ENCODE assay signal across 9 mouse cellular contexts in genomic region chr5:122994303-122994846, GRCm38 (mm10). TPM values are rescaled to one million over a fixed set of nuclear protein-coding genes. Genes with fewer than 3 reads are reported as not detected.
DNase-seq lines count a peak whose midpoint lies in the region; ATAC-seq and TF ChIP-seq lines count a peak whose summit lies in the region.
"Had no signal": no experiment of that assay in that cellular context is flagged by ENCODE, and none has a peak within 500 bp of the region (broad histone marks: within the 10 kb centered on the region; RNA-seq: fewer than 3 reads in every experiment).

No protein-coding gene starts in this region.

- peak; percentile 44 to 58 for DNase-seq in cerebellum, adult 18-20 months
- no peak for DNase-seq in cerebellum, adult 11-12 months
- peak; percentile 97 for DNase-seq in embryonic facial prominence, embryonic 14.5 days (ENCODE audit: low spot score)
- DNase-seq in heart, adult 2 months = peak; percentile 83 to 87
- DNase-seq in kidney, adult 18-20 months = peak; percentile 90
- peak; percentile 57 to 79 for DNase-seq in spleen, postnatal 14 days (ENCODE audit: low spot score in 2 of 2)

- H3K79me2 ChIP-seq in heart, adult 2 months (replicated peaks; ENCODE audit: control insufficient read depth, insufficient read depth, low read length) = no peaks in the 10 kb centered on the region

- H3K4me1 ChIP-seq in embryonic facial prominence, embryonic 14.5 days (ENCODE audit: control insufficient read depth, insufficient read depth, low read length) = peaks cover 15% of the 10 kb centered on the region
- no peaks in the 10 kb centered on the region for H3K4me1 ChIP-seq in heart, adult 2 months (ENCODE audit: control insufficient read depth, insufficient read depth, low read length)
- peaks cover 39% of the 10 kb centered on the region for H3K4me1 ChIP-seq in limb, embryonic 13.5 days
- H3K4me1 ChIP-seq in midbrain, embryonic 15.5 days = peaks cover 22% of the 10 kb centered on the region

- no peak overlapping the region for H3K9ac ChIP-seq in embryonic facial prominence, embryonic 14.5 days (ENCODE audit: low read depth, low read length)
- H3K9ac ChIP-seq in heart, adult 2 months (ENCODE audit: low read depth, low read length) = no peak overlapping the region
- H3K9ac ChIP-seq in limb, embryonic 13.5 days = no peak overlapping the region
- no peak overlapping the region for H3K9ac ChIP-seq in midbrain, embryonic 15.5 days

- 5% methylated on average over 5 of the region's 5 CpGs for WGBS in embryonic facial prominence, embryonic 14.5 days
- WGBS in heart, adult 2 months = 15% methylated on average over 5 of the region's 5 CpGs
- WGBS in limb, embryonic 13.5 days = 5% methylated on average over 5 of the region's 5 CpGs
- 8% methylated on average over 5 of the region's 5 CpGs for WGBS in midbrain, embryonic 15.5 days

- intact Hi-C loops in heart, adult 2 months (cut with DNase I) = no loop called here

- H3K27ac ChIP-seq in embryonic facial prominence, embryonic 14.5 days (replicated peaks; ENCODE audit: low read depth, low read length) = no peak overlapping the region; the same call in 1 of the 2 replicates
- H3K27ac ChIP-seq in heart, adult 2 months = no peak overlapping the region
- peak overlapping the region; percentile 77; the same call in 1 of the 2 replicates for H3K27ac ChIP-seq in limb, embryonic 13.5 days
- no peak overlapping the region for H3K27ac ChIP-seq in midbrain, embryonic 15.5 days

- TF ChIP-seq POLR2A in heart, adult 2 months (IDR thresholded peaks at IDR 0.05; ENCODE audit: insufficient read depth, low read depth, low read length) = no peak

- H3K4me3 ChIP-seq in embryonic facial prominence, embryonic 14.5 days (ENCODE audit: low read depth, low read length) = peak overlapping the region; percentile 16
- H3K4me3 ChIP-seq in heart, adult 2 months = peak overlapping the region; percentile 36
- peak overlapping the region; percentile 19; the same call in 1 of the 2 replicates for H3K4me3 ChIP-seq in limb, embryonic 13.5 days
- no peak overlapping the region for H3K4me3 ChIP-seq in midbrain, embryonic 15.5 days

- no peaks in the 10 kb centered on the region for H3K36me3 ChIP-seq in embryonic facial prominence, embryonic 14.5 days (ENCODE audit: control insufficient read depth, insufficient read depth, low read length)
- no peaks in the 10 kb centered on the region for H3K36me3 ChIP-seq in heart, adult 2 months (ENCODE audit: control insufficient read depth, insufficient read depth, low read length)
- H3K36me3 ChIP-seq in limb, embryonic 13.5 days = no peaks in the 10 kb centered on the region
- H3K36me3 ChIP-seq in midbrain, embryonic 15.5 days (replicated peaks) = no peaks in the 10 kb centered on the region

- TF ChIP-seq CTCF in heart, adult 2 months (IDR thresholded peaks at IDR 0.05) = no peak

- peak; percentile 92 for ATAC-seq in embryonic facial prominence, embryonic 14.5 days (ENCODE audit: low read depth)
- ATAC-seq in limb, embryonic 13.5 days (ENCODE audit: low FRiP score, low read depth) = peak; percentile 91
- peak; percentile 80 for ATAC-seq in midbrain, embryonic 15.5 days (replicated peaks)

- H3K9me3 ChIP-seq in embryonic facial prominence, embryonic 14.5 days (ENCODE audit: control insufficient read depth, low read length) = no peaks in the 10 kb centered on the region
- no peaks in the 10 kb centered on the region for H3K9me3 ChIP-seq in limb, embryonic 13.5 days
- H3K9me3 ChIP-seq in midbrain, embryonic 15.5 days = no peaks in the 10 kb centered on the region

- peak overlapping the region; percentile 48 for H3K4me2 ChIP-seq in embryonic facial prominence, embryonic 14.5 days (ENCODE audit: low read depth, low read length)
- peak overlapping the region; percentile 51 for H3K4me2 ChIP-seq in limb, embryonic 13.5 days (replicated peaks)
- no peak overlapping the region for H3K4me2 ChIP-seq in midbrain, embryonic 15.5 days

- no peaks in the 10 kb centered on the region for H3K27me3 ChIP-seq in embryonic facial prominence, embryonic 14.5 days (replicated peaks; ENCODE audit: control insufficient read depth, insufficient read depth, low read length)
- no peaks in the 10 kb centered on the region for H3K27me3 ChIP-seq in heart, adult 2 months (ENCODE audit: control insufficient read depth, insufficient read depth, low read length)
- H3K27me3 ChIP-seq in limb, embryonic 13.5 days = no peaks in the 10 kb centered on the region
- H3K27me3 ChIP-seq in midbrain, embryonic 15.5 days (replicated peaks) = no peaks in the 10 kb centered on the region

- no peak for TF ChIP-seq EP300 in heart, adult 2 months (IDR thresholded peaks at IDR 0.05; ENCODE audit: insufficient read depth, low read depth, low read length)

RNA-seq across cellular contexts. Expression of gene Kdm2b, which starts 4.8 kb away (rescaled TPM):
- polyA plus RNA-seq in embryonic facial prominence, embryonic 14.5 days (2014; fragmentation: Nextera tagmentation; extraction: Ambion mirVana) = 30.1 and 31.0 TPM in 2 replicates
- 10 to 100 TPM; 12.5 to 14.6 TPM for total RNA-seq in heart, adult 2 months (2021)
- 8.2 and 14.4 TPM in 2 replicates for polyA plus RNA-seq in heart, adult 2 months (2012; rRNA removed)
- 64.3 and 66.6 TPM in 2 replicates for polyA plus RNA-seq in limb, embryonic 13.5 days (2015; fragmentation: Nextera tagmentation; extraction: Ambion mirVana)
- polyA plus RNA-seq in midbrain, embryonic 15.5 days (2015; fragmentation: Nextera tagmentation; extraction: Ambion mirVana) = 115 and 123 TPM in 2 replicates

RNA-seq across cellular contexts. Expression of gene Orai1, which starts 20.5 kb away (rescaled TPM):
- polyA plus RNA-seq in embryonic facial prominence, embryonic 14.5 days (2014; fragmentation: Nextera tagmentation; extraction: Ambion mirVana) = 19.5 and 20.8 TPM in 2 replicates
- total RNA-seq in heart, adult 2 months (2021) = 10 to 100 TPM; 11.7 to 15.8 TPM
- polyA plus RNA-seq in heart, adult 2 months (2012; rRNA removed) = 39.0 and 42.8 TPM in 2 replicates
- polyA plus RNA-seq in limb, embryonic 13.5 days (2015; fragmentation: Nextera tagmentation; extraction: Ambion mirVana) = 15.3 and 15.5 TPM in 2 replicates
- 11.6 and 13.6 TPM in 2 replicates for polyA plus RNA-seq in midbrain, embryonic 15.5 days (2015; fragmentation: Nextera tagmentation; extraction: Ambion mirVana)

RNA-seq across cellular contexts. Expression of gene Morn3, which starts 52.4 kb away (rescaled TPM):
- 0.34 and 3.6 TPM in 2 replicates for polyA plus RNA-seq in embryonic facial prominence, embryonic 14.5 days (2014; fragmentation: Nextera tagmentation; extraction: Ambion mirVana)
- not detected for total RNA-seq in heart, adult 2 months (2021)
- polyA plus RNA-seq in heart, adult 2 months (2012; rRNA removed) = not detected in 2 replicates
- polyA plus RNA-seq in limb, embryonic 13.5 days (2015; fragmentation: Nextera tagmentation; extraction: Ambion mirVana) = 0.92 TPM in 1 of 2 replicates, not detected in the other
- 1.5 TPM in 1 of 2 replicates, not detected in the other for polyA plus RNA-seq in midbrain, embryonic 15.5 days (2015; fragmentation: Nextera tagmentation; extraction: Ambion mirVana)
- polyA plus RNA-seq: C2C12 had no signal
